In the genomic region with DNA sequence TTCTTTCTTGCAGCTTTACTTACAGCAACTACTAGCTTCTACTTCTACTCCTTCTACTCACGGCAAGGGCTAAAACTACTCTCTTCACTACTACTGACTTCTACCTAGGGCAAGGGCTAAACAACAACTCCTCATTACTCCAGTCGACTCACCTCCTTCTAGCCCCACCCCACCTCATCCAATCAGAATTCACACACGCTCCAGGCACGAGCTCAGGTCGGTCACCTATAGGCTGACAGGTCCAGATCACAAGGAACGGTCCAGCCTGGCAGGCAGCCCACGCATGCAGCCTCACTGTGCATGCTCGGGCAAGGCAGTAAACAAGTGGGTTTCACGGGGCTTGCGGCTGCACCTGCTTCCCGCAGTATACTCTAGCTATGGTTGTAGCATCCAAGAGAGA, we compare ENCODE assay signal across 16 mouse cellular contexts. TPM values are rescaled to one million over a fixed set of nuclear protein-coding genes. Genes with fewer than 3 reads are reported as not detected.
DNase-seq lines count a peak whose midpoint lies in the region; TF ChIP-seq lines count a peak whose summit lies in the region.
"Not testable (repeated sequence)": the region's sequence is repeated elsewhere in the genome, so short reads cannot be mapped to it uniquely, and the experiment has no call there.
"Had no signal": no experiment of that assay in that cellular context is flagged by ENCODE, and none has a peak within 500 bp of the region (broad histone marks: within the 10 kb centered on the region; RNA-seq: fewer than 3 reads in every experiment).

No protein-coding gene starts in this region.

- H3K27ac ChIP-seq in ES-E14 (ENCODE audit: insufficient read depth, low read depth, low read length, poor library complexity, severe bottlenecking), result not testable (repeated sequence)

- H3K36me3 ChIP-seq in ES-E14 (ENCODE audit: control insufficient read depth, insufficient read depth, low read length, poor library complexity, severe bottlenecking), result not testable (repeated sequence)

- in situ Hi-C loops in ES-E14 (cut with MboI; ENCODE audit: low sequenced_read_pairs in 2 of 2, unreplicated experiment in 2 of 2), result not testable (repeated sequence)

- not testable (repeated sequence) for H3K9ac ChIP-seq in ES-E14 (ENCODE audit: insufficient read depth, low read depth, low read length, poor library complexity, severe bottlenecking)

- H3K4me1 ChIP-seq in ES-E14 (ENCODE audit: control insufficient read depth in 2 of 2, insufficient read depth in 2 of 2, low read length in 2 of 2, poor library complexity in 1 of 2), result not testable (repeated sequence)

- DNase-seq in ES-CJ7 (ENCODE audit: low read depth, low spot score) (peak; percentile 36), R1 (ENCODE audit: low read depth, low spot score) (peak; percentile 65), ZHBTc4 (ENCODE audit: low read depth, low spot score) (peak; percentile 85)
- DNase-seq in ES-E14 (ENCODE audit: low read depth, low spot score), result not testable (repeated sequence)
- DNase-seq in heart, adult 11 months, result peak; percentile 62

- H3K9me3 ChIP-seq in ES-E14 (ENCODE audit: control insufficient read depth, insufficient read depth, low read depth, low read length), result not testable (repeated sequence)

- H3K4me3 ChIP-seq in ES-E14 (ENCODE audit: insufficient read depth in 1 of 2, low read depth in 1 of 2, low read length in 2 of 2, poor library complexity in 1 of 2, severe bottlenecking in 1 of 2), result peak overlapping the region in 1 of 2 experiments; percentile 59; a peak in 2 of 4 replicates

TF ChIP-seq in ES-E14, 5 proteins besides CTCF, POLR2A, EP300 and RAD21:
- 0 out of 2 replicates have a peak, but pooled peaks have one; percentile 20 for TF ChIP-seq CHD2 (IDR thresholded peaks at IDR 0.05; ENCODE audit: low read depth, low read length)

RNA-seq across cellular contexts. Expression of a gene that starts 26.2 kb away (rescaled TPM):
- not detected in 2 replicates for total RNA-seq in ES-E14 (2012; rRNA removed)
- total RNA-seq: adrenal gland, adult 18-20 months; adrenal gland, adult 2 months; adrenal gland, adult 8-10 months; adrenal gland, postnatal 10 days; adrenal gland, postnatal 14 days; adrenal gland, postnatal 25 days; adrenal gland, postnatal 36 days; adrenal gland, postnatal 4 days; CH12.LX; G1E; MEL had no signal
